Mouse (Mus musculus) 3134 (cell line): ENCODE measurements around the gene Sbds.
"Not testable (repeated sequence)": the region's sequence is repeated elsewhere in the genome, so short reads cannot be mapped to it uniquely, and the experiment has no call there.

Experiments
- DNase-seq: peaks from one replicate; pipeline ENCODE4 v3.0.0-alpha.2; 2011; ENCODE audit warnings: low spot score; ENCODE audit not compliant: insufficient read length; ENCODE audit errors: extremely low read depth

The Sbds gene

DNA sequence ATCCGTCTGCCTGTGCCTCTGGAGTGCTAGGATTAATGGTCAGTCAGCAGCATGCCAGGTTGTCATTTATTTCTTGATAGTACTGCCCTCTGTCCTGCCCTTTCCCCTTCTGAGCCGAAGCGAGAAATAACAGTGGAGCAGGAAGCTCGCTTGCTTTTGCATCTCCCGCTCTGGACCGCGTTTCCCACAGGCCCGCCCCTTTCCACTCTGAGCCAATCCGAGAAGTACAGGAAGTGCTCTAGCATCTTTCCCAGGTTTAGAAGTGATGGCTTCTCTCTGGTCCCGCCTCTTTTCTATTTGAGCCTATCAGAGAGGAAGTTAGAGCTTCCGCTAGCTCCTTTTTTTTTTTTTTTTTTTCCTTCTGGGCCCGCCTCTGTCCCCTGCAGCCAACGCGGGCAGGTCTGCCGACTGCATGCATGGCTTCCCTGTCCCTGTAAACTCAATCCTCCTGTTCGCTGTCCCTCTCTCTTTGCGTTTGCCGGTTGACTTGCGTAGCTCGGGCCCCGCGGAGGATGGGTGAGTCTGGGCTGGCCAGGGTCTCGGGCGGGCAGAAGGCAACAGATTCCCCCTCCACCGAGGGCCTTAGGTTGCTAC lies 1.4 kb upstream of the Sbds start:
- peak; percentile 86 for DNase-seq

DNA sequence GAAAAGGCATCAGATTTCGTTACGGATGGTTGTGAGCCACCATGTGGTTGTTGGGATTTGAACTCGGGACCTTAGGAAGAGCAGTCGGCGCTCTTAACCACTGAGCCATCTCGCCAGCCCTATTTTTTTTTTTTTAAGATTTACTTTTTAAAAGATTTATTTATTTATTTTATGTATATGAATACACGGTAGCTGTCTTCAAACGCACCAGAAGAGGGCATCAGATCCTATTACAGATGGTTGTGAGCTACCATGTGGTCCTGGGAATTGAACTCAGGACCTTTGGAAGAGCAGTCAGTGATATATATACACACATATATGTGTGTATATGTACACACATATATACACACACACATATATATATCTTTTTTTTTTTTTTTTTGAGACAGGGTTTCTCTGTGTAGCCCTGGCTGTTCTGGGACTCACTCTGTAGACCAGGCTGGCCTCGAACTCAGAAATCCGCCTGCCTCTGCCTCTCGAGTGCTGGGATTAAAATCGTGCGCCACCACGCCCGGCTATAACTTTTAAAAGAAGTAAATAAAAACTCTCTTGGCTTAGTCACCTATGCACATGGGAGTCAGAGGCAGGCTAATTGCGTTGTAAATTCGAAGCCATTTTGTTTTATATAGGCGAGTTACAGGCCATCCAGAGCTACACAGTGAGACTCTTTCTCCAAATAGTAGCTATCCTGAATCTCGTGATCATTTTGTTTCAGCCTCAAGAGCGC lies 632 bp upstream of the Sbds start:
- DNase-seq = not testable (repeated sequence)

DNA sequence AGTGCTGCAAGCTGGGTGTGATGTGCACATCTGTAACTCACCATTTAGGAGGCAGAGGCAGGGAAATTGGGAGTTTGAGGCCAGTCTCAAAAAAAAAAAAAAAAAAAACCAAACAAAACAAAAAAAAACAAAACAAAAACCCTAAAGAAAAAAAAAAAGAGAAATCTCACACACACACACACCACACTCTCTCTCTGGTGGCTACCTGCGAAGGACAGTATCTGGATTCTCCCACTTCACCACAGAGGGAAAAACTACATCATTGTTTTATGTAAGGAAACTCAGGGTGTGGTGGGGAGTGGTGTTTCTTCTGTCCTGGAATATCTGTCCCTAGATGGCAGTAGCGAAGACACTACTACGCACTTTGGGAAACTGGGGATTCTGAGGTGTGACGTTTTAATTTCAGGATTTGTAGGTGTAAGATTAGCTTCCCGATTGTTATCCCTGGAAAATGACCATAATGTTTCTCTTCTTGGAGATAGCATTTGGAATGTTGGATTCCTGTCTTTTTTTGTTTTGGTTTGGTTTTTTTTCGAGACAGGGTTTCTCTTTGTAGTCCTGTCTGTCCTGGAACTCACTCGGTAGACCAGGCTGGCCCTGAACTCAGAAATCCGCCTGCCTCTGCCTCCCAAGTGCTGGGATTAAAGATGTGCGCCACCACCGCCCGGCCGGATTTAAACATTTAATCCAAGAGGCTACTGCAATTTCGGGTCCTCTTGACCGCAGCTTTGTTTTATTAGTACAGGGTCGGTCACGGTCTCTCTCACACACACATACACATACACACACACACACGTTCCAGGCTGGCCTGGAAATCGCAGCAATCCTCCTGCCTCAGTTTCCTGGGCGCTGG lies 940 bp downstream of the Sbds start:
- DNase-seq = peak; percentile 57

DNA sequence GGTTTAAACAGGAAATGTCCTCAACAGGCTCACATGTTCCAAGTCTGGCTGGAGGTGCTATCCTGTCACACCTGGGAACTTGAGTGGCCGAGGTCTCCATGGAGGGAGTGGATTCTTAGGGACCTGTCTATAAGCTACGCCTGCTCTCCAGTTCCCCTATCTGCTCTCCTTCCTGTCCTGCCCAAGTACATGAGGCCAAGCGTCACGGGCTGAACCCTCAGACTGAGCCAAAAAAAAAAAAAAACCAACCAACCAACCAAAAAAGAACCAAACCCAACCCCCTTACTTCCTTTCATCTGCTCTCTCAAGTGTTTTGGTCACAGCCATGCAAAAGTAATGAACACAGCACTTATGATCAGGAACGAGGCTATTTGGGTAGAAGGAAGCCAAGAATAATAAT lies 7.5 kb downstream of the Sbds start:
- DNase-seq = no peak

DNA sequence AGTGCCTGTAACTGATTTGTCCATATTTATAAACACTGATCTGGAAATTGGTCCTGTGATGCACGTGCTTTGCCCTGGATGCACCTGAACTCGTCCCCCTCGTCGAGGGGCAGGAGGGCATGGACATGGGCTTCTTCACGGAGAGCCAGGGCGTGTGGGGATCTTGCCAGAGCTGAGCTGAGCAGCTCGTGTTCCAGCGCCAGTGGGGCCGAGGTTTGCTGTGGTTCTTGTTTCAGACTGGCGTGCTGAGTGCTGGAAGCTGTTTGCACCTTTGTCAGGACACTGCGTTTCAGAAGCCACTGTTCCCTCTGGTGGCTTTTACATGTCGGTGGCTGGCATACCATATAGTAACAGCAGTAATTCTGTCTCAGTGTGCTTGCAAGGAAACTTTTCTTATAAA lies 13.9 kb downstream of the Sbds start:
- DNase-seq = no peak

DNA sequence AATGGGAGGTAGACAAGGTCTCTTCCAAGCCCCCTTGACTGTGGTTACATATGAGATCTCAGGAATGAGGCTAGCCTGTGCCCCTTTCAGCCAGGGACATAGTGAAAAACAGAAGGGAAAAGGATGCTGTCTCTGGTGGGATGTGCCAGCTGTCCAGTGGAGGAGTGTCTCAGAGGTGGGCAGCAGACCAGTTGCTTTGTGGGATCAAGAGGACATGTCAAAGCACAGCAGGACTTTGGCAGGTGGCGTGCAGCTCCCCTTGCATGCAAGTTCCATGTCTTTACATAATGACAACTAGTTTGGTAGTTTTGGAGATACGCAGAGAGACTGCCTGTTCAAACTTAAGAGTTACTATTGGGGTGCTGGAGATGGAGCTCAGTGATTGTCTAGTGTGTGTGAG lies 15.5 kb downstream of the Sbds start:
- DNase-seq = no peak

DNA sequence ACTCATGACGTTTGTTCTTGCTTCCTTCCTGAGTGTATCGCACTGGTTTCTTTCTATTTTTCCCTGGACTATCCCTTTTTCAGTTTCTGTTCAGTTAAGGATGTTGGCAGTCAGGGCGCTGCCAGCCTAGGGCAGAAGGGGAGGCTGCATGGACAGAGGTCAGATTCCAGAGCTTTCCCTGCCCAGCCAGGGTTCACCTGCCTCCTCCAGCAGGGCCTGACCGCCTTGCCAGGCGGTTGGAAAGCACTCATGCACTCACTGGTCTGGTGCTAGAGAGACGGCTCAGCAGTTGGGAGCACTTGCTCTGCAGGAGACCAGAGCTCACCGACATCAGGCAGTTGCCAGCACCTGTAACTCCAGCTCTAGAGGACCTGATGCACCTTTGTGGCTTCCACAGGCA lies 16.1 kb downstream of the Sbds start:
- no peak for DNase-seq

DNA sequence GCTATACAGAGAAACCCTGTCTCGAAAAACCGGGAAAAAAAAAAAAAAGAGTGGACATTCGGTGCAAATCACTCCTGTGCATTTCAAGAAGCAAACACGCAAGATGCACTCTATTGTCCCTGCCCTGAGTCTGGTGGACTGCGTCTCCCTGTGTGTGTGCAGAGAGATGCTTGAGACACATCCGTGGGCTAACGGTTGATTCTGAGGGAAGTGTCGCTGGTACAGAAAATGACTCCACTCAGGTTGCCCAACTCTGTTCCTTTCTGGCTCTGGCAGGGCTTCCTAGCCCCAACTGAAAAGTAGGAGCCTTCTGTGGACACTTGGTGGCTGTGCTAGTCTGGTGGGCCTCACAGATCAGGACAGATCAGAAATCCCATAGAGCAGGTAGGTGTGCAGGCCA lies 19.0 kb downstream of the Sbds start:
- no peak for DNase-seq

DNA sequence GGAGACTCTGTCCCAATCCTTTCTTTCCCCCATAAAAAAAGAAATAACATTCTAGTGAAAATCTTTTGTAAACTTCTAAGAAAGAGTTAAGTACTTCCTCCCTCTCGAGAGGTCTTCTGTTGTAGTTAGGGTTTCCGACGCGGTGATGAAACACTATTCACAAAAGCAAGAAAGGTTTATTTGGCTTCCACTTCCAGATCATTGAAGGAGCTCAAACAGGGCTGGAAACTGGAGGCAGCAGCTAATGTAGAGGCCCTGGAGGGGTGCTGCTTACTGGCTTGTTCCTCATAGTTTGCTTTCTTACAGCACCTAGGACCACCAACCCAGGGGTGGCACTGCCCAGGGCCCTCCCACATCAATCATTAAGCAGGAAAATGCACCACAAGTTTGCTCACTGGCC lies 27.2 kb downstream of the Sbds start:
- DNase-seq = no peak

DNA sequence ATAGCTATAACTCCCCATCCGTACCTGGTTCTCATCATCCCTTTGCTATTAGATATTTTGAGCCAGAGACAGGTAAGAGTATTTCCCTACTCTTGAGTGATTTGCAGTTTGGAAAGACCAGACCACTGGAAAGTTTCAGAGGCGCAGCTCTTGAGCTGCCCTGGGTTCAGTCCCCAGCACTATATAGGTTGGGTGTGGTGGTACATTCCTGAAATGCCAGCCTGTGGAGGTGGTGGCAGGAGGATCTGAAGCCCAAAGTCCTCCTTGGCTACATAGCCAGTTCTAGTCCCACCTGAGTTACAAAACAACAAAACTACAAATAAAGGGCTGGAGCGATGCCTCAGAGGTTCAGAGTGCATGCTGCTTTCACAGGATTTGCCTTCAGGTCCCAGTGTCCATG lies 28.5 kb downstream of the Sbds start:
- no peak for DNase-seq

DNA sequence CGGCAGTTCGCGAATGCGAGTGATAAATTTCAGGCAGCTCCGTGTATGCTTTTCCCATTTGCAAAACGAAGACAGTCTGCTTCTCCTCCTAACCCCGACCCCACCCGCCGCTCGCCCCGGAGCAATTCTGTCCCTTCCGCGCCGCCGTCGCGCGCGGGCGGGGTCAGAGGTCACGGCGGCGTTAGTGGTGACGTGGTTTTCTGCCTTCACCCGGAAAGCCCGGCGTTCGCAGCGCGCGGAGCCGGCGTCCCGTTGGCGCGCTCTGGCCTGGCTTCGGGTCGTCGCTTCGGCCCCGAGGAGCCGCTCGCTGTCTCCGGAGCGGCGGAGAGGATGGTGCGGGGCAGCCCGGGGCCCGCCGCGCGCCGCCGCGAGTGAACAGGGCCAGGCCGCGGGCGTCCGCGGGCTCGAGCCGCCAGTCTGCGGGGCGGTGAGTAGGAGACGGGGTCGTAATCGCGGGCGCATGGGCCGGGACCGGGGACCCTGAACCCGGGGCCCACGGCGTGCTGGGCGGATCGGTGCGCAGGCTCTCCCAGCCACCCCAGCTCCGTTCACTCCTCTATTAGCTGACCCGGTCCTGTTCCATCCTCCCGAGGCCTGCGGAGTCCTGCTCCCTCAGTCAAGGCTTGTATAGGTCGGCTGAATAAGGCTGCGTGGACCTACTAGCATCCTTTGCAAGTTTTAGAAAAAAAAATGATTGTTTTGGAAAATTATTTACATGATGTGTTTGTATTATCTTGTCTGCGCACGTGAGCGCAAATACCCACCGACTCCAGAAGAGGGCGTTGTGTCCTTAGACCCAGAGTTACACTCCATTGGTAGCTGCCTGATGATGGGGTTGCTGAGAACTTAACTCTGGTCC lies 33.0 kb downstream of the Sbds start:
- DNase-seq = peak; percentile 95

DNA sequence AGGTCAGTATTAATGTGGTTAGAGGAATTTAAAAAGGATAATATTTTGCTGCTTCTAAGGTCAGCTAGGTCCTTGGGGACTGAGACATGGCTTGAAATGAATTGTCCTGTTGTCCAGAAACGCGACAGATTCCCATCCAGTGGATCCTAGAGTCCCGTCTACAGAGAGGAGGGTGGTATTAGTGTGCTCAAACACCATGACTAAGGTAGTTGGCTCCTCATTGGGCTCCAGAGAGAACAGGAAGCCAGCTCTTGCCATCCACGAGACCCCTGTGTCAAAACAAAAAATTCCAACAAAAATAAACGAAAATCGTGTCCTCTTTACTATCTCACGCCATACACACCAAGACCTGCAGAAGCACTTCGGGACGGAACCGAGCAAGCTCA lies 33.6 kb downstream of the Sbds start:
- DNase-seq = no peak

DNA sequence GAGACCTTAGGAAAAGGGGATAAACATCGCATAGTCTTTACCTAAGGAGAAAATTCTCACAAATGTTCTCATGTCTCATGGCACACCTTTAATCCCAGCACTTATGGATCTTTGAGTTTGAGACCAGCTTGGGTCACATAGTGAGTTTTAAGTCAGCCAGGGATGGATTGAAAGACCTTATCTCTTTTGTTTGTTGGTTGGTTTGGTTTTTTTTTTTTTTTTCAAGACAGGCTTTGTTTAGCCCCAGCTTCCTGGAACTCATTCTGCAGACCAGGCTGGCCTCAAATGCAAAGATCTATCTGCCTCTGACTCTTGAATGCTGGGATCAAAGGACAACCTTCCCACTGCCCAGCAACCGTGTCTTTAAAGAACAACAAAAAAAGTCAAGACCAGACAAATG lies 34.0 kb downstream of the Sbds start:
- no peak for DNase-seq

DNA sequence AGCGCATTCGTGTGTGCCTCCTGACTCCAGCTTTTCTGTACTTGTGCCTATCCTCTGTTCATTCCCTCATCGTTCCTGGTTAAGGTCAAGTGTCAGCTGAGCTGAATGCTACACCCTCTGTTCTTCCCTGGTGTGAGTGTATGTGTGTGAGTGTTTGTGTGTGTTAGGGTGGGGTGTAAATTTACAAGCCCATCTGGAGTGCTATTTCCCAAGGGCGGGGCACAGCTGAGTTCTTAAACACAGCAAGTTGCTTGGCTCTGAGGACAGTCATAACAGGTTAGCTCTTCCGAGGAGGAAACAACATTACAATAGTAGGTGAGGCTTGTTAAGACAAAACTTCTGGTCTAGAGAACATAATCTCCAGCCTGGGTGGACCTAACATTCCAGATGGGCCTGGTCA lies 37.0 kb downstream of the Sbds start:
- no peak for DNase-seq

DNA sequence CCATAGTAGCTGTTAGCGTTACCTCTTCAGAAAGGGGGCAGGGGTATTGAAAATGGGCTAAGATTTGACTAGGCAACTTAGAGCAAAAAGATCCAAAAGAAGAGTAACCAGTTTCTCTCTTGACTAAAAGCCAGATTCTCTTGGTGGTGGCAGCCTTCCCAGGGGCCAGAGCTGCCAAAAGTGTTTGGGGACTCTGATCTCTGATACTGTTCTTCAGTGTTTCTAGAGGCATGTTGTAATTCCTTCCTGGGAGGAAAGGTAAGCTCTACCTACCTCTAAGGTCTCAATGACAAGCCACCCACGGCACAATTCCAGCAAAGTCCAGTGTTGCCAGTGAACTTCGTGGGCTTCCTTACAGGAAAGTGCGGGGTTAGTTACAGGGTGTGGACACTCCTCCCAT lies 37.9 kb downstream of the Sbds start:
- no peak for DNase-seq

DNA sequence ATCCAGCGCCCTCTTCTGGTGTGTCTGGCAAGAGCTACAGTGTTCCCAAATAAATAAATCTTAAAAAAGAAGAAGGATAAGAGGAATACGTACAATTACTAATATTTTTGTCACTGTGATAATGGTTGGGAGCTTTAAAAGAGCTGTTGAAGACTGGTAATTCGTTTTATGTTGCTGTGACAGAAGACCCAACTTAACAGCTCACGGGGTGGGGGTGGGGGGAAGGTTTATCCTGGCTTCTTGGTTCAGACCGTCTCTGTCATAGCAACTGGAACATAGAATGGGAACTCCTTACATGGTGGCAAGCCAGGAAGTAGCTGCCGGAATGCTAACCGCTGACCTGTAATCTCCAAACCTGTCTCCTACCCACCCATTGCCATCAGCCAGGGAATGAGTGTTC lies 38.5 kb downstream of the Sbds start, which contains the start of gene Tmem248:
Gene Tmem248, plus strand, starts transcription at position 301 of the 400 bp plus-strand sequence.
- DNase-seq = no peak

DNA sequence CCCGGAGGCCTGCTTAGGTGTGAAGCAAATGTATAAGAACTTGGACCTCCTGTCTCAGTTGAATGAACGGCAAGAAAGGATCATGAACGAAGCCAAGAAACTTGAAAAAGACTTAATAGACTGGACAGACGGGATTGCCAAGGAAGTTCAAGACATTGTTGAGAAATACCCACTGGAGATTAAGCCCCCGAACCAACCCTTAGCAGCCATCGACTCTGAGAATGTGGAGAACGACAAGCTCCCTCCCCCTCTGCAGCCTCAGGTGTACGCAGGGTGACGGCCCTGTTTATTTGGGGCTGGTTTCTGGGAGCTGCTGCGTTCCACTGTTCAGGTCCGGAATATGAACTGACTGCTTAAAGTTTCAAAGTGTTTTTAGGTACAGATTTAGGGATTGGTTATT lies 42.4 kb downstream of the Sbds start:
- no peak for DNase-seq

DNA sequence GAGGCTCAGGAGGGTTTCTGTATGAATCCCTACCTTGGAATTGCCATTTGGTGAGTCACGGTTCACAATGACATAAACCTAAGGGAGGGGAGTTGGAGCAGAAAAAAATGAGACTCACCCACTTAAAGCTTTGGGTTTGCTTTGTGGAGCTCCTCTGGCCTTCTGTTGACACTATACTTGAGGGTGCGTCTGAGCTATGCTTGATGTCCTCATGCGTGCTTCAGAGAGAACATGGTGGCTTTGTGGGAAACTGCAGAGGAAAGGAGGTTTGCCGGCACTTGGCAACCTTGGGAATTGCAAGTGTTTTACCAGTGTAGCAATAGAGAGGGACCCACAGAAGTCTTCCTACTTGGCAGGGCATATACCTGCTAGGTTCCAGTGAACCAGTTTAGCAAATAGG lies 48.0 kb downstream of the Sbds start:
- DNase-seq = no peak

DNA sequence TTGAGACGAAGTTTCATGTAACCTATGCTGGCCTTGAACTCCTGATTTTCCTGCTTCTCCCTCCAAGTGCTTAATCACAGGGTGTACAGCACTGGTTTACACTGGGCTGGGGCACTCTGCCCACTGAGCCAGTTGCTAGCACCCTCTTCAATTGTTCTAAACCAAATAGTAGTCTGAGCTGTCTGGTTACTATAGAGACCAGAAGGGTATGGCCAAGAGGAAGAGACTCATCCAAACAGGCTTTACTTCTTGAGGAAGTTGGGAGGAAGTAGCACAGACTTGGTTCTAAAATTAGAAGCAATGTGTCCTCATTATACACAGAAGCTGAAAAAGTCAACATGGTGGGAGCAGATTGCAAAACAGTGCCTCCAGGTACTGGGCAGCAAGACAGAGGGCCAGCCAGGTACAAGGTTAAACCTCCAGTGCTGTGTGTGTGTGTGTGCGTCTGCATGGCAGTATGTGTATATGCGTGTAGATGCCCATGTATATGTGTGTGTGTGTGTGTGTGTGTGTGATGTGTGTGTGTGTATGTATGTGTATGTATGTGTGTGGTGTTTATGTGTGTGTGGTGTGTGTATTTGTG lies 49.8 kb downstream of the Sbds start:
- DNase-seq = no peak

DNA sequence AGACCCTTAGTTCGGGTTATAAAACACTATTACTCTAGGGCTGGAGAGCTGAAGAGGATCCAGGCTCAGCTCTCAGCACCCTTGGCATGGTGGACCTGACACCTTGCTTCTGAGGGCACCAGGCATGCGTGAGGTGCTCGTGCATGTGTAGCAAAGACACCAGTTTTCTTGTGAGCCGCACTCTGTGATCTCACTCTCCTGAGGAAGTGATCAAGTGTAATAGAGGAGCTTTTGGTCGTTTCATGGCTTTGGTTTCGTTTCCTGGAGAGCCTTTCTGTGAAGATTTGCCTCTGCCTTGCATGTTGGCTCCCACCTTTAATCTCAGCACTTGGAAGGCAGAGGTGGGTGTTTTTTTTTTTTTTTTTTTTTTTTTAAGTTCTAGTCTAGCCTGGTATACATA lies 50.8 kb downstream of the Sbds start:
- DNase-seq = no peak

DNA sequence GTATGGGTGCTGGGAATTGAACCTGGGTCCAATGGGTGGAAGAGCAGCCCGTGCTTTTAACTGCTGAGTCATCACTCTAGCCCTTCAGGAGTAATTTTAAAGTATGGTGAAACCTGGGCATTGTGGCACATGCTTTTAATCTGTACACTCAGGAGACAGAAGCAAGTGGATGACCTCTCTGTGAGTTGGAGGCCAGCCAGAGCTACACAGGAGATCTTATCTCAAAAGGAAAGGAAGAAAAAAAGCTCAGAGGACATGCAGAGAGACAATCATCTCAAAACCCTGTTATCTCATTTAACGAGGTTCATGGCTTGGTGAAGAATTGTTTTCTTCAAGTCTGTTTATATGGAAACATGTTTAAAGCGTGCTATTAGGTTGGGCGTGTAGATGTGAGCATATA lies 51.4 kb downstream of the Sbds start:
- DNase-seq = no peak
